Mouse (Mus musculus): ENCODE results near the gene Rho.

GRCm38 (mm10) chr6:115890601-115891000, 40.9 kb upstream of the Rho start:
- TF ChIP-seq POLR2A (IDR thresholded peaks at IDR 0.05; ENCODE audit: insufficient read length, low read depth) = no peak
- TF ChIP-seq MAX (IDR thresholded peaks at IDR 0.05; ENCODE audit: low read depth) = no peak
- no peak for TF ChIP-seq MYOD1 (IDR thresholded peaks at IDR 0.05; ENCODE audit: control insufficient read depth in 1 of 3, insufficient read length in 2 of 3, low read depth in 2 of 3)
